Mouse (Mus musculus): Measurements from ENCODE around the gene 1700037H04Rik.
"Not testable (repeated sequence)": the region's sequence is repeated elsewhere in the genome, so short reads cannot be mapped to it uniquely, and the experiment has no call there.

Gene 1700037H04Rik

GRCm38 (mm10) chr2:131125157-131125963 lies 34.5 kb downstream of the 1700037H04Rik start:
- DNase-seq, result no peak

GRCm38 (mm10) chr2:131124166-131124565 lies 35.7 kb downstream of the 1700037H04Rik start:
- DNase-seq, result no peak

GRCm38 (mm10) chr2:131118968-131119574 lies 40.8 kb downstream of the 1700037H04Rik start:
- no peak for DNase-seq

GRCm38 (mm10) chr2:131105989-131106388 lies 53.9 kb downstream of the 1700037H04Rik start:
- no peak for DNase-seq

- DNase-seq, result not testable (repeated sequence)
Observed at GRCm38 (mm10) chr2:131105061-131105460, 54.8 kb downstream of the 1700037H04Rik start.

GRCm38 (mm10) chr2:131104021-131104420 lies 55.9 kb downstream of the 1700037H04Rik start:
- no peak for DNase-seq

- no peak for DNase-seq
Observed at GRCm38 (mm10) chr2:131101530-131101929, 58.4 kb downstream of the 1700037H04Rik start.

- no peak for DNase-seq
Observed at GRCm38 (mm10) chr2:131097087-131097486, 62.8 kb downstream of the 1700037H04Rik start.
